In the genomic region with DNA sequence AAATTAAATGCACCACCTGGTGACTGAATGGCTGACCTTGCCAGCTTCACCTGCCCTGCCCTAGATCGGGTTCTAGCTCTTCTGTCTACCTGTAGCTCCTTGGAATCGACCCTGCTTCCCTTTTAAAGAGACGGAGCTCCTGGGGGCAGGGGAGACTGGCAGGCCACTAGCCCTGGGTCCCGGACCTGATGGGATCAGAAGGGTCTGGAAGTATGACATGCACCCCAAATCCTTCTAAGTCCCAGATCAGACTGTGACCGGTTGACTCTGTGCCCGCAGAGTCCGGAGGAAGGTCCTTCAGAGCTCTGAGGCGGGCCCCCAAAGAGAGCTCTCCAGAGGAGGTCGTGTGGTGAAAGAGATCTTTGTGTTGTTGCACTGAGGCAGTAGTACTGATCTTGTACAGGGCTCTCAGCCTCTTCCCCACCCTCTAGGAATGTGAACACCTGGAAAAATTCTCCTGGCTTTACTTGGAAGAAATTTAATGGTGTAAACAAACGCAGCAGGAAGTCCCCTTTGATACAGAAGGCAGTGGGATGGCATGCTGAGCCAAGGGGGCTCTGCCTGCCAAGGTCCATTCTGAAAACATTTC, we compare ENCODE assay signal across 8 mouse cellular contexts.
DNase-seq lines count a peak whose midpoint lies in the region; ATAC-seq lines count a peak whose summit lies in the region.

No protein-coding gene starts in this region.

- peaks cover 12% of the 10 kb centered on the region for H3K4me1 ChIP-seq in brown adipose tissue, adult 24 weeks (ENCODE audit: control insufficient read depth, insufficient read depth, insufficient read length, low read length)
- H3K4me1 ChIP-seq in hindbrain, embryonic 13.5 days (replicated peaks), result peaks cover 22% of the 10 kb centered on the region
- peaks cover 21% of the 10 kb centered on the region for H3K4me1 ChIP-seq in midbrain, embryonic 12.5 days

- H3K9ac ChIP-seq in hindbrain, embryonic 13.5 days, result no peak overlapping the region
- H3K9ac ChIP-seq in midbrain, embryonic 12.5 days (replicated peaks), result no peak overlapping the region

- 6% methylated on average over 10 of the region's 10 CpGs for WGBS in hindbrain, embryonic 13.5 days
- 3% methylated on average over 10 of the region's 10 CpGs for WGBS in midbrain, embryonic 12.5 days

- no peaks in the 10 kb centered on the region for H3K9me3 ChIP-seq in hindbrain, embryonic 13.5 days
- H3K9me3 ChIP-seq in midbrain, embryonic 12.5 days, result no peaks in the 10 kb centered on the region

- peaks cover 7% of the 10 kb centered on the region; the same call in 1 of the 2 replicates for H3K27me3 ChIP-seq in hindbrain, embryonic 13.5 days
- peaks cover 22% of the 10 kb centered on the region for H3K27me3 ChIP-seq in midbrain, embryonic 12.5 days

- peak overlapping the region; percentile 43 for H3K4me3 ChIP-seq in brown adipose tissue, adult 24 weeks (ENCODE audit: insufficient read depth, low read depth, low read length)
- H3K4me3 ChIP-seq in hindbrain, embryonic 13.5 days, result peak overlapping the region; percentile 22
- peak overlapping the region; percentile 30 for H3K4me3 ChIP-seq in midbrain, embryonic 12.5 days

- ATAC-seq in hindbrain, embryonic 13.5 days (ENCODE audit: low FRiP score), result peak; percentile 66
- ATAC-seq in midbrain, embryonic 12.5 days (ENCODE audit: low FRiP score, low read depth), result peak; percentile 36; the same call in 1 of the 2 replicates
- ATAC-seq in inflammation-experienced regulatory T-cells, adult 6 months, result no peak

- H3K4me2 ChIP-seq in hindbrain, embryonic 13.5 days, result peak overlapping the region; percentile 53
- peak overlapping the region; percentile 50 for H3K4me2 ChIP-seq in midbrain, embryonic 12.5 days (replicated peaks)

- DNase-seq in cerebellum, postnatal 25 days, result peak; percentile 14 to 28
- no peak for DNase-seq in cerebellum, adult 9-11 months
- DNase-seq in thymus, postnatal 25 days, result no peak
- no peak for DNase-seq in right cerebral cortex, adult 18-20 months

- no peaks in the 10 kb centered on the region for H3K36me3 ChIP-seq in hindbrain, embryonic 13.5 days
- H3K36me3 ChIP-seq in midbrain, embryonic 12.5 days, result no peaks in the 10 kb centered on the region

- no peak overlapping the region for H3K27ac ChIP-seq in brown adipose tissue, adult 24 weeks (replicated peaks; ENCODE audit: low read depth, low read length)
- H3K27ac ChIP-seq in hindbrain, embryonic 13.5 days, result no peak overlapping the region
- no peak overlapping the region for H3K27ac ChIP-seq in midbrain, embryonic 12.5 days (replicated peaks)

Comparison
In these comparisons a context has a peak if more than half of its experiments do, and no peak if none do; other contexts are left out.
1. DNase-seq: peak in cerebellum, postnatal 25 days (2 of 2); none in cerebellum, adult 9-11 months (single experiment), thymus, postnatal 25 days (single experiment) and right cerebral cortex, adult 18-20 months (single experiment).
2. Peak in every context shown above with its lines, with median percentiles within 50 percentile points of each other: H3K4me3 ChIP-seq.